Mouse (Mus musculus): ENCODE results near the gene Pnmal2.

DNA sequence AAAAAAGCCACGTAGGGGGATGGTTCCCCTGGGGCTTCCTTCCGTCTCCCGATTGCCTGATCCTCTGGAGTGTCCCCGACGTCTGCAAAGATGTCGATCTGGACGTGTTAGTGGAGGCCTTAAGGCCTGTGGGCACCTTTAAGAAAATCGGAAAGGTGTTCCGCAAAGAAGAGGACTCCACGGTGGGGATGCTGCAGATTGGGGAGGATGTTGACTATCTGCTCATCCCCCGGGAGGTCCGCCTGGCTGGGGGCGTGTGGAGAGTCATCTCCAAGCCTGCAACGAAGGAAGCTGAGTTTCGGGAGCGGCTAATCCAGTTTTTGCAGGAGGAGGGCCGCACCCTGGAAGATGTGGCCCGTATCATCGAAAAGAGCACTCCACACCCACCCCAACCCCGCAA, 49.9 kb downstream of the Pnmal2 start:
- TF ChIP-seq CTCF (IDR thresholded peaks at IDR 0.05; ENCODE audit: borderline replicate concordance, insufficient read depth, low read length) (no peak), POLR2A (IDR thresholded peaks at IDR 0.05; ENCODE audit: low read depth, low read length) (no peak)
